Mouse (Mus musculus): ENCODE measurements at regions not wholly inside any gene's neighbourhood (a gene's known extent, or its start where the extent isn't known, plus 50 kb on each side); places are given as distances from the start of the nearest gene placed in this dataset.

- DNase-seq (ENCODE audit: low spot score in 2 of 2): no peak
Measured at GRCm38 (mm10) chr6:24263796-24264195, 95.9 kb upstream of the Slc13a1 start.

- no peak for DNase-seq (ENCODE audit: low spot score in 2 of 2)
Measured at GRCm38 (mm10) chr6:24262578-24262977, 94.7 kb upstream of the Slc13a1 start.

- DNase-seq (ENCODE audit: low spot score in 2 of 2): no peak
Measured at GRCm38 (mm10) chr6:24245591-24245990, 77.7 kb upstream of the Slc13a1 start.

GRCm38 (mm10) chr6:24238541-24238940 is 70.6 kb upstream of the Slc13a1 start:
- no peak for DNase-seq (ENCODE audit: low spot score in 2 of 2)

- DNase-seq (ENCODE audit: low spot score in 2 of 2): no peak
Measured at GRCm38 (mm10) chr6:24238054-24238453, 70.2 kb upstream of the Slc13a1 start.

GRCm38 (mm10) chr6:24233626-24234025 is 65.7 kb upstream of the Slc13a1 start:
- DNase-seq (ENCODE audit: low spot score in 2 of 2): no peak

GRCm38 (mm10) chr6:24220589-24220988 is 52.7 kb upstream of the Slc13a1 start:
- DNase-seq (ENCODE audit: low spot score in 2 of 2): no peak

GRCm38 (mm10) chr6:24219882-24220522 is 52.1 kb upstream of the Slc13a1 start:
- no peak for DNase-seq (ENCODE audit: low spot score in 2 of 2)
